Mouse (Mus musculus): ENCODE results near the gene Klrb1c.
"Not testable (repeated sequence)": the region's sequence is repeated elsewhere in the genome, so short reads cannot be mapped to it uniquely, and the experiment has no call there.

Klrb1c gene

GRCm38 (mm10) chr6:128797185-128797905 is 8.3 kb upstream of the Klrb1c start:
- no peak for DNase-seq

- DNase-seq: no peak
Measured at GRCm38 (mm10) chr6:128796321-128796955, 7.4 kb upstream of the Klrb1c start.

- DNase-seq: no peak
Measured at GRCm38 (mm10) chr6:128793734-128794133, 4.7 kb upstream of the Klrb1c start.

GRCm38 (mm10) chr6:128790491-128790994 is 1.5 kb upstream of the Klrb1c start:
- not testable (repeated sequence) for DNase-seq

DNA sequence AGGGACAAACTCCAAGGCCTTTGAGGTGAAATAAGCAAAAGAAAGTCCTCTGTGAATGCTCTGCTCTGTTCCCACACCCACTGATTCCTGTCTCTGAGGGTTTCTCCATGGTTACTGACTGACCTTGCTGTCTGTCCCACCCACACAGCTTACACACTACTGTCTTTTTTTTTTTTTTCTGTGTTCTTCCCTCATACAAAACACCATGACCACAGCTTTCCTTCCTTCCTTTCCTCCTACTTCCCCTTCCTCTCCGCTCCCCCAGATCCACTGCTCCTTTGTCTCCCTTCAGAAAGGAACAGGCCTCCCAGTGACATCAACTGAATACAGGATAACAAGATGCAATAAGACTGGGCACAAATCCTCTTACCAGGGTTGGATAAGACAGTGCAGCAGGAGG is 498 bp downstream of the Klrb1c start:
- DNase-seq: no peak

- DNase-seq: not testable (repeated sequence)
Measured at GRCm38 (mm10) chr6:128786396-128786795, 2.6 kb downstream of the Klrb1c start.

DNA sequence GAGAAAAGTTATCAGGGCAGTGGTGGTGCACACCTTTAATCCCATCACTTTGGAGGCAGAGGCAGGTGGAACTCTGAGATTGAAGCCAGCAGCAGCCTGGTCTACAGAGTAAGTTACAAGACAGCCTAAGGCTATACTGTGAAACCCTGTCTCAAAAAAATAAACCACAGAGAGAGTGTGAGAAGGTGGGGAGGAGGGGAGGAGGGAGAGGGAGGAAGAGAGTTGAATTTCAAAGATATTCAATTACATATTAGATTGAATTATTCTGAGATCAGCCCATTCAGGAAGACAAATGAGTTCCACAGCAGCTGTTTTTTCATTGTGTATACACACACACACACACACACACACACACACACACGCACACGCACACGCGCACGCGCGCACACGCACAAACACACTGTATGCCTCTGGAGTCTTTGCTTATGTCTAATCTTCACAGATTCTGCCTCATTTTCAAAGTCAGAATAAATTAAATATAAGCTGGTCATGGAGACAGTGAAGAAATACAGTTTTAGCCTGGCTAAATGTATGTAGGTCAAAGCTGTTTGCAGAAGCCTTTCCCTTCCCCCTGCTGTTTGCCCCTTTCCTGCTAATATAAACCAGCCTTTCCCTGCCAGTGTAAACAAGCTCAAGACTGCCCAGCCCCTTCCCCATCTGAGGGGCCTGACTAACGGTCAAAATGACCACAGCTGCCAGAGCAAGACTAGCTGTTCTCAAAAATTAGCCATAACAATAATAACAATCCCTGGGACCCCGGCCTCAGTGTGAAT is 19.3 kb downstream of the Klrb1c start:
- DNase-seq: no peak

DNA sequence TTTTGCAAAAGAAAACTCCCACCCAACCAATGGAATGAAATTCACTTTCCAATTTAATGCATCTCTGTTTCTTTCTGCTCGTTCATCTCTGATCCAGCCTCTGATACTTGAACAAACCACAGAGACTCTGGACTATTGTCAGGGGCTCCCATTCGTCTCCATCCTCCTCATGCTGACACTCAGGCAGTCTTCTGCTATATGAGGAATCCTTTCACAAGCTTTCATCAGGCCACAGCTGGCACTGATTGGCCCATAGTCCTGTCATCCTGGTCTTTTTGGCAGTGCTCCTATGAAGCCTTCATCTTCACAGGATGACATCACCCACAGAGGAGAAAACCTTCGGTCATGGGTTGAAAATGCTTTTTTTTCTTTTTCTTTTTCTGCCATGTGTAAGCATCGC is 21.0 kb downstream of the Klrb1c start:
- DNase-seq: no peak

GRCm38 (mm10) chr6:128766486-128767254 is 22.3 kb downstream of the Klrb1c start:
- DNase-seq: peak; percentile 61 to 71

DNA sequence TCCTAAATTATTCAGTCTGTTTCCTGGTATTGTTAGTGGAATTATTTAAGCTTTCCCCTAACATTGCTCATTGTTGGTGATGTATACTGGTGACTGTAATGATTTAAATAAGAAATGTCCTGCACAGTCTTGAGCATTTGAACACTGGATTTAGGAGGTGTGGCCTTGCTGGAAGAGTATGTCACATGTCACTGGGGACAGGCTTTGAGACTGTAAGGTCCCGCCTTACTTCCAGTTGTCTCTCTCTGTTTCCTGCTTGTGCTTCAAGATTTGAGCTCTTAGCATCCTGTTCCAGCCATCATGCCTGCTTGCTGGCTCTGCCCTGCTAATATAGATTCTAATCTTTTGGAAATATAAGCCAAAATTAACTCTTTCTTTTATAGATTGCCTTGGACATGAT is 23.8 kb downstream of the Klrb1c start:
- no peak for DNase-seq

- peak; percentile 31 to 51 for DNase-seq
Measured at GRCm38 (mm10) chr6:128764598-128764997, 24.4 kb downstream of the Klrb1c start.

- DNase-seq: peak; percentile 94 to 97
Measured at GRCm38 (mm10) chr6:128763736-128764523, 25.1 kb downstream of the Klrb1c start.

GRCm38 (mm10) chr6:128762892-128763670 is 25.9 kb downstream of the Klrb1c start:
- peak; percentile 29 to 39 for DNase-seq

- no peak for DNase-seq
Measured at GRCm38 (mm10) chr6:128761144-128761540, 27.9 kb downstream of the Klrb1c start.

DNA sequence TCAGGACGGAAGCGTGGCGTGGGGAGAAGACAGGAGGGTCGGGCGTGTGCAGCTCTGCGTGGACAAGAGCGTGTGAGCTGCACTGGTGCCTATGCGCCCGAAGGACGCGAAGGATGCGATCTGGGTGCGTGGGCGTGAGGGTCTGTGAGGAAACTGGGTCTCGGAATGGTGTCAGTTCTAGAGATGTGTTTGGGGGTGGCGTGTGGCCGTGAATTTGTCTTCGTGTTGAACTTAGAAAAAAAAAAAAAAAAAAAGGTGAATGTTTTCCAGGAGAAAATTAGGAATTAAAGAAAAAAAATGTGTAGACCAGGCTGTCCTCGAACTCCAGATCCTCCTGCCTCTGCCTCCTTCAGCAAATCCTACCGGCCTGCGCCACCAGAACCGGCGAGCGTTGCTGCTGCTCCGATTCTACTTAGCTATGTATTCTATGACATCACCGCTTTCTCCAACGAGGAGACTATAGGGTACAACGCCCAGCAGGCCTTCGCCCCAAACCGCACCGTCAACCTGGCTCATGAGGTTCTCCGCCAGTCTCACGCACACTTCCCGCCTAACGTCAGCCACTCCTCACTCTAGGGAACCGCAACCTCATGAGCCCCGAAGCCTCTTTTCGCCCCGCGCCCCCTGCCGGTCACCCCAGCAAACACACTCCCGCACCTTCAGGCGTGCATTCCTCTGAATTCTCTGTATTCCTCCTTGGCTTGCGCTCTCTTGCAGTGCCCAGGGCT is 28.4 kb downstream of the Klrb1c start:
- DNase-seq: peak; percentile 92 to 95

- DNase-seq: peak; percentile 98
Measured at GRCm38 (mm10) chr6:128760016-128760415, 29.0 kb downstream of the Klrb1c start.

- peak; percentile 21 to 25 for DNase-seq
Measured at GRCm38 (mm10) chr6:128759221-128759950, 29.6 kb downstream of the Klrb1c start.

- DNase-seq: not testable (repeated sequence)
Measured at GRCm38 (mm10) chr6:128755402-128755763, 33.6 kb downstream of the Klrb1c start.

DNA sequence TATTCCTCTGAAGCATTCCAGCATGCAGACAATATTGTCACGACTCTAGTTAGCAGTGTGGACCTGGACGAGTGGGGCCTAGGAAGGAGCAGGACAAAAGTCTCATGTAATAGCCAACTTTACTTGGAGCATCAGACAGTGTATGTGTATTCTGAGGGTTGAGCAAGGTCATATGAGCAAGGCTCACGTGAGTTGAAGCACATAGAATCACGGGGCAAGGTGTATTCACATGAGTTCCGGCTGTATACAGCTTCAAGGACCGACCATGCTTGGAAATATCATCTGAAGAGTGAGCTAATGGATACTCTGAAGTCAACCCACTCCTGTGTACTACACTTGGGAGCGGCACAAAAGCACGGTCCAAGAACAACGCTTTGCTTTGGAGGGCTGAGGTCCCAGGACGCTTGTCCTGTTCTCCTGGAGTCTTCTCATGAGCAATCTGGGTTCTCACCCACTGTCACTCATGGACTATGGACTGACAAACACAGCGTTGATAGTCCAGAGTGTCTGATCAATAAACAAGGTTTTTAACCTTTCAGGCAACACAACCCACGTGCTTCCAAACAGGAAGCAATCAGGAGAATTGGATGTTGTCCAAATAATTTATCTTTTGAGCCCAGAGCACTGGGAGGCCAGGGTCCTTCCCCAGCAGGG is 34.1 kb downstream of the Klrb1c start:
- not testable (repeated sequence) for DNase-seq

All from cerebellum, postnatal 14 days (tissue).